Mouse (Mus musculus) liver, postnatal 0 days (tissue): ENCODE measurements around the gene Ppm1h. TPM values are rescaled to one million over a fixed set of nuclear protein-coding genes. Genes with fewer than 3 reads are reported as not detected.

Source experiments
- ATAC-seq: fragments of 200-750 bp; cut with Nextera tagmentation; 2 replicates; pipeline ENCODE4 v1.8.0; 2017; ENCODE audit warnings: mild to moderate bottlenecking, moderate library complexity
- DNase-seq: peaks from one replicate; pipeline ENCODE4 v3.0.0-alpha.2; 2016
- H3K27ac ChIP-seq: fragments of 300-500 bp; sonication (generic); 2 replicates; pipeline ENCODE4 v1.5.1; 2014; ENCODE audit warnings: antibody characterized with exemption, moderate library complexity, mild to moderate bottlenecking, low read depth
- H3K27me3 ChIP-seq: fragments of 300-500 bp; sonication (generic); 2 replicates; pipeline ENCODE4 v1.6.1; 2014; ENCODE audit warnings: low read length, control low read depth, mixed read lengths; ENCODE audit not compliant: insufficient read depth
- H3K36me3 ChIP-seq: fragments of 300-500 bp; sonication (generic); replicated peaks from 2 replicates; pipeline ENCODE4 v1.6.1; 2014; ENCODE audit warnings: mild to moderate bottlenecking, control low read depth, low read length, moderate library complexity, mixed read lengths; ENCODE audit not compliant: insufficient read depth
- H3K4me1 ChIP-seq: fragments of 300-500 bp; sonication (generic); 2 replicates; pipeline ENCODE4 v1.6.1; 2014; ENCODE audit warnings: antibody characterized with exemption, mild to moderate bottlenecking, control low read depth; ENCODE audit not compliant: insufficient read depth
- H3K4me2 ChIP-seq: fragments of 300-500 bp; sonication (generic); 2 replicates; pipeline ENCODE4 v1.6.1; 2014; ENCODE audit warnings: low read depth, mild to moderate bottlenecking, low read length, moderate library complexity, mixed read lengths
- H3K4me3 ChIP-seq: fragments of 300-500 bp; sonication (generic); 2 replicates; pipeline ENCODE4 v1.5.1; 2014; ENCODE audit warnings: low read depth, low read length
- H3K9ac ChIP-seq: fragments of 300-500 bp; sonication (generic); replicated peaks from 2 replicates; pipeline ENCODE4 v1.6.1; 2014; ENCODE audit warnings: mild to moderate bottlenecking, moderate library complexity
- H3K9me3 ChIP-seq: fragments of 300-500 bp; sonication (generic); 2 replicates; pipeline ENCODE4 v1.6.1; 2016; ENCODE audit warnings: mild to moderate bottlenecking, control low read depth, low read length, mixed read lengths
- CTCF ChIP-seq: sonication (generic); IDR thresholded peaks from 2 replicates; pipeline ENCODE4 v1.5.1; 2016; ENCODE audit warnings: antibody characterized with exemption, low read depth
- EP300 ChIP-seq: IDR thresholded peaks from 2 replicates; pipeline ENCODE4 v1.6.1; 2016; ENCODE audit warnings: antibody characterized with exemption, low read depth, mild to moderate bottlenecking
- WGBS: fragments of 180-500 bp; shearing (Covaris S2); extraction: QIAGEN DNeasy Blood & Tissue Kit; methylation state at CpG from one replicate; pipeline ENCODE4 v1.1.7; 2014; ENCODE audit not compliant: insufficient replicate concordance; 5-methylcytosine and 5-hydroxymethylcytosine counted together
- polyA plus RNA-seq: library from polyadenylated mRNA; unstranded; fragments of >200 nt; fragmentation: Nextera tagmentation; extraction: Ambion mirVana; gene quantifications from 2 replicates; pipeline ENCODE4 v1.2.1, GENCODE M21; 2015

Gene Ppm1h
- polyA plus RNA-seq, 1 experiment from 2014 or later: 3.9 TPM

GRCm38 (mm10) chr10:122883823-122884743 is 205.5 kb downstream of the Ppm1h start:
- WGBS: 63% methylated on average over 15 of the region's 15 CpGs
- H3K27ac ChIP-seq: no peak overlapping the region
- no peaks in the 10 kb centered on the region for H3K9me3 ChIP-seq
- no peaks in the 10 kb centered on the region for H3K27me3 ChIP-seq
- H3K9ac ChIP-seq: no peak overlapping the region
- DNase-seq (peak; percentile 16), ATAC-seq (no peak)
- H3K4me1 ChIP-seq: peaks cover 5% of the 10 kb centered on the region; the same call in 1 of the 2 replicates
- no peak overlapping the region for H3K4me2 ChIP-seq
- TF ChIP-seq EP300: no peak
- no peak for TF ChIP-seq CTCF
- H3K36me3 ChIP-seq: no peaks in the 10 kb centered on the region
- H3K4me3 ChIP-seq: no peak overlapping the region

DNA sequence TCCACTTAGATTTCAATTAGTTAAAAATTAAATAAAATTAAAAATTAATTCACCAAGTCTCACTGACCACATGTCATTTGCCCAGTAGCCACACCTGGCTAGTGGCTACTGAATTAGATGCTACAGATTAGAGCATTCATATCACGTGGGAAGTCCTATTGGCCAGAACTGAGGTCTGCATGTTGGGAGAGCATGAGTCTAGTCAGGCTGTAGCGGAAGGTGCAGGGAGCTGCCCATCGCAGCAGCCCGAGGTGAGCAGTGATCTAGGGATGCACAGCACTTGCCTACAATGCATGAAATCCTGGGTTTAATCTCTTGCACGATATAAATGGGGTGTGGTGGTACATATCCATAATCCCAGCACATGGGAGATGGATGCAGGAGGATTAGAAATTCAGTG is 206.7 kb downstream of the Ppm1h start:
- H3K36me3 ChIP-seq: no peaks in the 10 kb centered on the region
- no peaks in the 10 kb centered on the region for H3K27me3 ChIP-seq
- no peak overlapping the region for H3K4me2 ChIP-seq
- no peak overlapping the region for H3K27ac ChIP-seq
- no peak for ATAC-seq
- TF ChIP-seq CTCF (no peak), EP300 (no peak)
- no peaks in the 10 kb centered on the region for H3K9me3 ChIP-seq
- DNase-seq: no peak
- WGBS: 83% methylated on average over 5 of the region's 5 CpGs
- no peak overlapping the region for H3K4me3 ChIP-seq
- H3K4me1 ChIP-seq: peaks cover 5% of the 10 kb centered on the region; the same call in 1 of the 2 replicates
- no peak overlapping the region for H3K9ac ChIP-seq

DNA sequence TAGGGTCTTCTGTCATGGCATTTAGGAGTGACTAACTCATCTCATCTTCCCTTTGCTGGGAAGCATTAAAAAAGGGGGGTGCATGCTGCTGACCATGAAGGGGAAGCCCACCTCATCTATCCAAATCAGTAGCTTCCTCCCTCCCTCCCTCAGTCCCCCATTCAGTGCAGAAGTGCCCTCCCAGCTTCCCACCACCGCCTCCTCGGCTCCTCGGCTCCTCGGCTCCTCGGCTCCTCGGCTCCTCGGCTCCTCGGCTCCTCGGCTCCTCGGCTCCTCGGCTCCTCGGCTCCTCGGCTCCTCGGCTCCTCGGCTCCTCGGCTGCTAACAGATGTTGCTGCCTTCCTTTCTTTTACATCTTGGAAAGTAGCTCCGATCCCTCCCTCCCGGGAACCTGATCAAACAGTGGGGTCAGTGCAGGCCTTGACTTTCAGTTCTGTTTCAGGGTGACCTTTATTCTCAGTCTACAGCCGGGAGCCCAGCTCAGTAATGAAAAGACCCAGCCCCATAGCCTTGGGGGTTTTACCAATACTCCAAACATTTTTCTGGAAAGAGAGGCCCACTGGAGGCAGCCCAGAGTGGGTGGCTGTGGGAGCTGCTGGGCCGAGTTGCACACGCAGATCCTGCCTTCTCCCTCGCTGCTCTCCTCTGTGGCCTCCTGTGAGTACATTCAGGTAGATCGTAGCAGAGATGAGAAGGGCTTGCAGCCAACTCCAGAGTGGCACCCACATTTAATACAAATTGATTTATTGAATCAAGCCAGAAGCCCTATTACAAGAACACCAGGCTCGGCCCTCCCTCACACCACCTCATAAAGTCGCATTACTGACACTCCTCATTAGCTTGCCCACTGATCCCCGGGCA is 207.7 kb downstream of the Ppm1h start:
- no peaks in the 10 kb centered on the region for H3K36me3 ChIP-seq
- no peak for TF ChIP-seq EP300
- no peak for TF ChIP-seq CTCF
- DNase-seq (no peak), ATAC-seq (peak; percentile 30; the same call in 1 of the 2 replicates)
- 22% methylated on average over 20 of the region's 26 CpGs for WGBS
- no peaks in the 10 kb centered on the region for H3K27me3 ChIP-seq
- H3K9ac ChIP-seq: peak overlapping the region; percentile 56
- peak overlapping the region; percentile 13; the same call in 1 of the 2 replicates for H3K4me3 ChIP-seq
- no peaks in the 10 kb centered on the region for H3K9me3 ChIP-seq
- 0 out of 2 replicates have a peak overlapping the region, but pooled peaks have one; percentile 5 for H3K27ac ChIP-seq
- H3K4me2 ChIP-seq: peak overlapping the region; percentile 58
- peaks cover 5% of the 10 kb centered on the region; the same call in 1 of the 2 replicates for H3K4me1 ChIP-seq

DNA sequence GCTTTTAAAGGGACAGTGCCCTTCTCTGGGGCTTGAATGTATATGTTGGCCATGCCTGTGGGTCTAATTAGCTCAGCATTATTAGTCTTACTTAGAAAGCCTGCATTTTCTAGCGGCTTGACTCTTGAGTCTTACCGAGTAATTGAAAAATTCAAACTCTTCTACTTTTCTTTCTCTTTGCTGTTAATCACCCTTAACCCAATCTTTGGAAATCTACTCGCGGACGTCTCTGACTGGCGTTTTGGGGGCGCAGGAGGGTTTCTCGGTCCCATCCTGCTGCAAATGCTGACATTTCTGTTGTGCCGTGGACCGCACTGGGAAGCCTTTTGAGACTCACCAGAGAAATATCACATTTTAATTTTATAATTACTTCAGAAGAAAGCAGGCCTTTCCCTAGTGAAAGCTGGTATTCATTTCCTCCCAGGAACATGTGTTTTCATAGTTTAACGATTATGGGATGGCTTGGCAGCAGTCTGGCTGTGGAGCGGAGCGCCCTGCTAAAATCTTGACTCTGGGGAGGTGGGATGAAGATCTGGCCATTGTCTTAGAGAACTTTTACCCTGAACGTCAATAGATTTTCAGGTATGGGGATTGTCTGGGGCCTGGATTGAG is 208.5 kb downstream of the Ppm1h start:
- Histone ChIP-seq H3K4me3 (no peak overlapping the region), H3K4me1 (peaks cover 5% of the 10 kb centered on the region; the same call in 1 of the 2 replicates), H3K27ac (no peak overlapping the region), H3K27me3 (no peaks in the 10 kb centered on the region), H3K9me3 (no peaks in the 10 kb centered on the region), H3K9ac (no peak overlapping the region), H3K4me2 (no peak overlapping the region), H3K36me3 (no peaks in the 10 kb centered on the region)
- no peak for ATAC-seq
- 75% methylated on average over 14 of the region's 14 CpGs for WGBS
- TF ChIP-seq CTCF (no peak), EP300 (no peak)
- no peak for DNase-seq

DNA sequence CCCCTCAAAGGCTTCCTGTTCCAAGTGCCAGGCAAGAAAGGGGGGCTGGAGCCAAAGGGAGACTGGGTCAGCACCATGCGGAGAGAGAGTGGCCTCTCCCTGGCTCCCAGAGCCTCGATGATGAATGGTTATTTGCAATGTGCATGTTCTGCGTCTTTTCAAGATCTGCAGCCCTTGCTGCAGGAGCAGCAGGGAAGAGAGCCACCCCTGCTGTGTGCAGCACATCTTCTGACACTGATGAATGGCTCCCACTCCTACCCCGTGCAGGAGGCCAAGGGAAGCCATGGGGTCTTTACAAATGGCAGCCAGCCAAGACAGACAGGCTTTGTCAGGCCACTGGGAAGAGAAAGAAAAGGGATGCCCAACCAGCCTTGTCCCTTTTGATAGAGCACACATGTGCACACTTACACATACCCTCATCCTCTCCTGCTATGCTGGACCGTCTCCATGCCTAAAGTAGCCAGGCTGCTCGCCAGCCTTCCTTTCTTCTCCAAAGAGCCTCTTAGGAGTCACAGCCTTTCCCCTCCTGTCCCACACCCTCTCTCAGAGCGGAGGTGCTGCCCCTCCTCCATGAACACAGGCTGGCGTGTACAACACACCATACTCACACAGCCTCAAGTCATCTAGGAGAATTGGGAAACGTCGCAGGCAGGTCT is 209.1 kb downstream of the Ppm1h start:
- no peak overlapping the region for H3K9ac ChIP-seq
- H3K4me2 ChIP-seq: no peak overlapping the region
- no peak for ATAC-seq
- H3K27me3 ChIP-seq: no peaks in the 10 kb centered on the region
- no peaks in the 10 kb centered on the region for H3K9me3 ChIP-seq
- H3K27ac ChIP-seq: no peak overlapping the region
- TF ChIP-seq EP300 (no peak), CTCF (no peak)
- 78% methylated on average over 10 of the region's 10 CpGs for WGBS
- peaks cover 5% of the 10 kb centered on the region; the same call in 1 of the 2 replicates for H3K4me1 ChIP-seq
- no peak overlapping the region for H3K4me3 ChIP-seq
- no peak for DNase-seq
- H3K36me3 ChIP-seq: no peaks in the 10 kb centered on the region
